Mouse (Mus musculus) neutrophil, adult 5-6 weeks (primary cell): Measurements from ENCODE around the gene Krtap9-5. TPM values are rescaled to one million over a fixed set of nuclear protein-coding genes. Genes with fewer than 3 reads are reported as not detected.

Experiments used
- ATAC-seq: fragments of 151-379, 151-347 bp; 2 replicates; pipeline ENCODE4 v1.8.0; 2017; ENCODE audit warnings: mild to moderate bottlenecking, moderate TSS enrichment; ENCODE audit not compliant: insufficient number of reproducible peaks, poor library complexity, low FRiP score, severe bottlenecking; ENCODE audit errors: extremely low read depth
- total RNA-seq: library from RNA; stranded (forward); fragments of 200-1000 nt; gene quantifications from 2 replicates; pipeline ENCODE4 v1.2.3, GENCODE M21; 2017

Krtap9-5 gene
- total RNA-seq = not detected in 2 replicates

DNA sequence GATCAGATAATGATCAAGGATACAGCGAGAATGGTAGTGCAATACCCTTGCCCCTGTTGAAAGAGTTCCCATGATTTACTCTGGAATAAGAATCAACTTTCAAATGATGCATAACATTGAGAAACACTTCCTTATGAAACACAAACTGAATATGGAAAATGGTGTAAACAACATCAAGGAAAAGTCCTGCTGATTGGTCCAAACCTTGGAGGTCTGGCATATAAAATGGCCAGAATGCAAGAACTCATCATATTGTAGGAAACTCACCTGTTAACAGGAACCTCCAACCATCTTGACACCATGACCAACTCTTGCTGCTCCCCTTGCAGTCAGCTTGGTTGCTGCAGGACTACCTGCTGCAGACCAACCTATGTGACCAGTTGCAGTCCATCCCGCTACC lies at the start of gene Krtap9-5:
Gene Krtap9-5 (plus strand): TSS at position 301 of the 400 bp plus-strand sequence.
- no peak for ATAC-seq

GRCm38 (mm10) chr11:99907620-99908019 lies 40.7 kb upstream of the Krtap9-5 start, which contains the start of gene Krtap31-1:
Gene Krtap31-1, plus strand, starts transcription at chr11:99907920.
- ATAC-seq = no peak

- no peak for ATAC-seq
Observed at GRCm38 (mm10) chr11:99914451-99914850, 33.8 kb upstream of the Krtap9-5 start, which contains the start of gene Gm11565. Gene Gm11565, plus strand, starts transcription at chr11:99914751.

DNA sequence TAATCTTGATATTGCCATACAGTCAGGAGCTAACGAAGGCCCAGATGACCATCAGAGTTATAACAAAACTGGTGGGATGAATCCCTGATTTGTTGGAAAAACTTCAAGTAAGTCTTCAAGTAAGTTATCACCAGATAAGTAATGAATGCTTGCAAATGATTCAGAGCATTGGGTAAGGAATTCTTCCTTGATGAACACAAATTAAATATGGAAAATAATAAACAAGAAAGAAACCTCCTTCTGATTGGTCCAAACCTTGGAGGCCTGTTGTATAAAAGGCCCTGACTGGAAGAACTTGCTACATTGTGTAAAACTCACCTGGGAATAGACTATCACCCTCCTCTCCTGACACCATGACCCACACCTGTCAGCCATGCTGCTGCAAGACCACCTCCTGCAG lies 12.3 kb upstream of the Krtap9-5 start, which contains the start of gene Krtap31-2:
Gene Krtap31-2 (plus strand): TSS at position 301 of the 400 bp plus-strand sequence.
- no peak for ATAC-seq

DNA sequence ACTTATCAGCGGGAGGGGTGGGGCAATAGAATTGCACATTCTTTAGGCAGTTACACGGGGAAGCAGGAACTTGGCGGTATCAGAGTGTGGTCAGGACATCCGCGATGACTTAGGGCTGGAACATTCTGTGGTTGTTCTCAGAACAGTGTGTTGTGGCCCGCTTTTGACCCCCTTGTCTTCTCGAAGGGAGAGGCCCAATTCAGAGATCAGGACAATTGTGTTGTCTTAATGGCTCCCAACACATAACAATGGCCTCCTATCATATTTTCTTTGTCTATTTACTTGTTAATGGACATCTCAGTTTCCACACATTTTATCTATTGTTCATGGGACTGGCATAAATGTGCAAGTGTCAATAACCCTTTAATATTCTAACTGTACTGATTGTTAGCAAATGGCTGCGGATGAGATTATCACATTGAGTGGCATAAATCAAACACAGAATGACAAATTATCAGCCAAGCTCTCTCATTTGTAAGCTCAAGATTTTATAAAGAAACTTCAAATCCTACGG lies 10.5 kb upstream of the Krtap9-5 start:
- no peak for ATAC-seq

- ATAC-seq = no peak
Observed at GRCm38 (mm10) chr11:99964213-99964612, 15.9 kb downstream of the Krtap9-5 start.

GRCm38 (mm10) chr11:99965961-99966360 lies 17.7 kb downstream of the Krtap9-5 start:
- no peak for ATAC-seq

DNA sequence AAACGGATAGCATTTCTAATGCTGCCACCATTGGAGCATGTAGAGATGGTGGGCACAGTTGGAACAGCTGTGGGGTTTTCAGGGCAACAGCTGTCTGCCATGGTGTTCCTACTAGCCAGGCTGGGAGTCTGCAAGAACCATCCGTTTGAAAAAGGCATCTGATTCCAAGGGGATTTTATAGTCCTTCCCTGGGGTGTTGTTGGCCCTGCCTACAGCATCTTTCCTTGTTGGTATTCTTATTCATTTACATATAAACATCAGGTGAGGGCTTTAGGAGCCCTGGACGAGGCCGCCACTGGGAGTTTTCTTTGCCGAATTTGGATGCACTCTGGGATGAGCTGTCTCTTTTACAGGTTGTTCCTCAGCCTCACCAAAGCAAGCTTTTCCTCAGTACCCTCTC lies 30.7 kb downstream of the Krtap9-5 start, which contains the start of gene Krtap29-1:
Gene Krtap29-1 (minus strand): TSS at position 101 of the 400 bp plus-strand sequence.
- ATAC-seq = no peak

DNA sequence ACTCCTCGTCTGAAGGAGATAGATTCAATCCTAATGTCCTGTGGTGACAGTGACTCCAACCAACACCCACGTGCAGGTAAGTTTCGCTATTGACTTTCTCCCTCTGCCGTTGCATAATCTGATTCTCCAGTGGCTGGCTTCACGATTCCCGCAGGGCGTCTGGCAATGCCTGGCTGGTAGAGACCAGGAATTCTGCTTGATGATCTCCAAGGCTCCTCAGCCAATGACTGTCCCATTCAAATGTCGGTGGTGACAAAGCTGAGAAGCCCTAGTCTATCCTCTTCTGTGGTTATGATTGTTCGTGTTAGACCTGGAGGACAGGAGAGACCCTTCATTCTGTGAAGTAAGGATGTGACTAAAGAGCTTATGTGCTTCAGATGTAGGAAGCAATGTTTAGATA lies 34.5 kb downstream of the Krtap9-5 start:
- ATAC-seq = no peak

- ATAC-seq = no peak
Observed at GRCm38 (mm10) chr11:99983442-99983841, 35.2 kb downstream of the Krtap9-5 start.

DNA sequence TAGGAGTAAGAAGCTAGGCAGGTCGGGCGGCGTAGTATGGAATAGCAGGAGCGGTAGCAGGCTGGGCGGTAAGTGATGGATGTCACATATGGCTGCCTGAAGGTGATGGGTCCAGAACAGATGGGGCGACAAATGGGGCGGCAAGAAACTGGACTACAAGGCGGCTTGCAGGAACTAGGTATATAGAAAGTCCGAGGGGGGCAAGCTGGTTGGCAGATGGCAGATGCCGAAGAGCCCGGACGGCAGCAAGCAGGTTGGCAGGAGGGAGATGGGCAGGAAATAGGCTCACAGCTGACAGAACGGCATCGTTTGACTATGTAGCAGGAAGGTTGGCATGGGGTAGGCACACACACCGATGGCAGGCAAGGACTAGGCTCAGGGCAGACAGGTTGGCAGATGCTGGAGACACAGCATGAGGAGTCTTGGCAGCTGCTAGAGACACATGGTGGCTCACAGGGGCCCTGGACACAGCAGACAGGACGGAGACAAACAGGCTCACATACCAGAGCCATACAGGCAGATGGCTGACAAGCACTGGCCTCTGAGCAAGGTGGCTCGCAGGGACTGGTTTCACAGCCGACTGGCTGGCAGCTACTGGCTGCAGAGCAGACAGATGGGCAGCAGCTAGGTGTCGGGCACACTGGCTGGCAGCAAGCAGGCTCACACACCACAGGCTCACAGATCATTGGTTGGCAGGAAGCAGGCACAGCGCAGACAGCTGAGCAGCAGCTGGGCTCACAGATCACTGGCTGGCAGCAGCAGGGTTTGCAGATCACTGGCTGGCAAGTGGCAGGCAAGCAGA lies 37.2 kb downstream of the Krtap9-5 start:
- ATAC-seq = no peak

DNA sequence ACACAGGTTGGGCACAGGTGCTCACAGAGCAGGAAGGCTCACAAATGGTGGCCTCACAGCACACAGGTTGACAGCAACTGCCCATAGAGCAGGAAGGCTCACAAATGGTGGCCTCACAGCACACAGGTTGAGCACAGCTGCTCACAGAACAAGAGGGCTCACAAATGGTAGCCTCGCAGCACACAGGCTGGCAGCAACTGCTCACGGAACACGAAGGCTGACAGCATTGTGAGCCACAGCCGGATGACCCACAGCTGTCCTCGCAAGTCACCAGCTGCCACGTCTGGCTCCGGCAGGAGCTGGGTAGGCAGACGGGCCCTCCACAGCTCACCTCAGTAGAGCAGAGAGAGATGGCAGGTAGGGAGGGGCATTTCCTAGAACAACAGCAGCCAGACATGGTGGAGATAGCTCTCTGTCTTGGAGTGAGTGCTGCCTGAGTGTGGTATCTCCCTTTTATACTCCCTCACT lies 37.9 kb downstream of the Krtap9-5 start, which contains the start of gene Krtap16-1:
Gene Krtap16-1 (minus strand): TSS at position 418 of the 468 bp plus-strand sequence.
- ATAC-seq = no peak

- no peak for ATAC-seq
Observed at GRCm38 (mm10) chr11:99988530-99988929, 40.3 kb downstream of the Krtap9-5 start.

DNA sequence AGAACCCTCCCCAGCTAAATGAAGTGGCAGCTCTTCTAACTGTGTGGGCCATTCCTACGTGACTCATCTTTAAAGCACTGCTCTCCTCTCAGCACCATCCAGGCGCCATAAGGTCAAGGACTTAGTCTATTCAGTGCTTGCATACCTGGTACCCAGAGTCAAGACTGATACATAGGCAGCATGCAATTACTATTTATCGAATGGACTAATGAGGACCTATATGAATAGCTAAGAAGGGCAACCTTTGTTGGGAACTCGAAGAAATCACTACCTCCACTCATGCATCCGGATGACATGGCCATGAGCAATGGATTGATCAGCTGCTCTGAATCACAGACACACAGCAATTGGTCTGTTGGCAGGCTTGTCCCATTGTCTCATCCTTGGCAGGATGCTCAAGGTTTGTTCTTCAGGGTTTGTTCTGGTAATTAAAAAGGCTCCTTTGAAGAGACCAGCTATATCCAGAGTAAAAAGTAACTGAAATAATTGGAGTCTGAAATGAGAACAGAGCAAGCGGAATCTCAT lies 41.7 kb downstream of the Krtap9-5 start:
- ATAC-seq = no peak

- no peak for ATAC-seq
Observed at GRCm38 (mm10) chr11:99990571-99990970, 42.3 kb downstream of the Krtap9-5 start.

GRCm38 (mm10) chr11:99993620-99994383 lies 45.5 kb downstream of the Krtap9-5 start, which contains the start of gene Krtap17-1:
Gene Krtap17-1, minus strand, starts transcription at chr11:99993994.
- no peak for ATAC-seq

GRCm38 (mm10) chr11:99994384-99994661 lies 46.0 kb downstream of the Krtap9-5 start:
- ATAC-seq = no peak

DNA sequence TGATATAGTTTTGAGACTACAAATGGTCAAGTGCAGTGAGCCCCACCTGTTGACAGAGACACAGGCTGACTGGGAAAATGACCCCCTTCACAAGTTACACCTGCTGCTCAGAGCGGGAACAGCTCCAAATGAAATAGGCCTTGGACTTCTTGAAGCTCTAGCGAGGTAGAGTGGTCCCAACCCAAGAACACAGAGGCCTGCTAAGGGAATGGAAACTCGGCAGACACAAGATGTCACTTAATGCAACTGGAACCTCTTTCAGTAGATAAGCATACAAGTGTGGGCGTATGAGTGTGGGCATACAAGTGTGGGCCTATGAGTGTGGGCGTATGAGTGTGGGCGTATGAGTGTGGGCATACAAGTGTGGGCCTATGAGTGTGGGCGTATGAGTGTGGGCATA lies 50.8 kb downstream of the Krtap9-5 start:
- no peak for ATAC-seq
